30 mouse cellular contexts compared by ENCODE assay signal in the genomic region with DNA sequence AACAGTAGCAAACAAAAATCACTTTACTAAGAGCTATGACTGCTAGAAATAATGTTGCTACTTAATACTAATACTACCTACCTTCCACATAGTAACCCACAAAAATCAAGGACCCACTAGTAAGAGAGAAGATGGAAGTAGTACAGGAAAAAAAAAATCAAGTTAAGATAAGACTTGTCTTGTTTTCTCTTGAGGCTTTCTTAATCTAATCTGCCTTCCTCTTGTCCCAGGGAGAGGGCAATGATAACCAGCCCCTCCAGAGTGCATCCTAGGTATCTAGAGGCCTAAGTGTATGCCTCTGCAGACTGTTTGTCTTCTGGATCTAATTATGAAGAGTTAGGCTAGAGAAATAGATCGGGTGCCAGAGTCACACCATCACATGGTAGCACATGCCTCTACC. TPM values are rescaled to one million over a fixed set of nuclear protein-coding genes. Genes with fewer than 3 reads are reported as not detected.
"Had no signal": no experiment of that assay in that cellular context is flagged by ENCODE, and none has a peak within 500 bp of the region (broad histone marks: within the 10 kb centered on the region; RNA-seq: fewer than 3 reads in every experiment).

No protein-coding gene starts in this region.

- ATAC-seq: forebrain, embryonic 13.5 days; forebrain, embryonic 14.5 days; forebrain, embryonic 15.5 days; forebrain, embryonic 16.5 days; forebrain, postnatal 0 days had no signal

- DNase-seq: cerebellum, adult 9-11 months; cerebellum, postnatal 10 days; cerebellum, postnatal 14 days; cerebellum, postnatal 25 days; cerebellum, postnatal 36 days; embryo, embryonic 11 days; forebrain, postnatal 0 days; gastrocnemius, adult 2 months; gastrocnemius, postnatal 10 days; gastrocnemius, postnatal 14 days; gastrocnemius, postnatal 25 days; gastrocnemius, postnatal 36 days; heart, adult 11 months; heart, adult 18-20 months; heart, adult 2 months had no signal

- H3K27ac ChIP-seq: embryonic facial prominence, embryonic 10.5 days; embryonic facial prominence, embryonic 12.5 days; embryonic facial prominence, embryonic 13.5 days; embryonic facial prominence, embryonic 15.5 days; forebrain, embryonic 10.5 days; forebrain, embryonic 12.5 days; forebrain, embryonic 13.5 days; forebrain, embryonic 15.5 days; gastrocnemius, adult 2 months; heart, adult 2 months; heart, embryonic 10.5 days had no signal

- H3K9ac ChIP-seq: embryonic facial prominence, embryonic 12.5 days; embryonic facial prominence, embryonic 13.5 days; embryonic facial prominence, embryonic 15.5 days; forebrain, embryonic 12.5 days; forebrain, embryonic 13.5 days; forebrain, embryonic 15.5 days; forebrain, postnatal 0 days had no signal

- H3K4me3 ChIP-seq: embryonic facial prominence, embryonic 10.5 days; embryonic facial prominence, embryonic 12.5 days; embryonic facial prominence, embryonic 13.5 days; embryonic facial prominence, embryonic 15.5 days; erythroblast, embryonic 14.5 days; forebrain, embryonic 10.5 days; forebrain, embryonic 12.5 days; forebrain, embryonic 13.5 days; forebrain, embryonic 15.5 days; gastrocnemius, adult 2 months; heart, adult 2 months; heart, embryonic 10.5 days had no signal

- H3K36me3 ChIP-seq: forebrain, embryonic 15.5 days had no signal

- H3K4me2 ChIP-seq: embryonic facial prominence, embryonic 12.5 days; embryonic facial prominence, embryonic 13.5 days; embryonic facial prominence, embryonic 15.5 days; forebrain, embryonic 12.5 days; forebrain, embryonic 13.5 days; forebrain, embryonic 15.5 days had no signal

- H3K9me3 ChIP-seq: embryonic facial prominence, embryonic 10.5 days; embryonic facial prominence, embryonic 12.5 days; embryonic facial prominence, embryonic 13.5 days; embryonic facial prominence, embryonic 15.5 days; forebrain, embryonic 10.5 days; forebrain, embryonic 12.5 days; forebrain, embryonic 13.5 days; forebrain, embryonic 15.5 days; heart, embryonic 10.5 days had no signal

- H3K27me3 ChIP-seq: embryonic facial prominence, embryonic 12.5 days; embryonic facial prominence, embryonic 13.5 days; embryonic facial prominence, embryonic 15.5 days; forebrain, embryonic 12.5 days; forebrain, embryonic 13.5 days; forebrain, embryonic 15.5 days had no signal

RNA-seq across cellular contexts. Expression of a gene that starts 49.2 kb away (rescaled TPM):
- total RNA-seq: common myeloid progenitor, adult 5-6 weeks; granulocyte monocyte progenitor cell, adult 5-6 weeks had no signal
- polyA plus RNA-seq: embryonic facial prominence, embryonic 11.5 days; erythroblast, embryonic 14.5 days; forebrain, embryonic 12.5 days; forebrain, embryonic 14.5 days; forebrain, embryonic 16.5 days; heart, embryonic 10.5 days had no signal
